Mouse (Mus musculus): Measurements from ENCODE around the gene Casp14.
"Not testable (repeated sequence)": the region's sequence is repeated elsewhere in the genome, so short reads cannot be mapped to it uniquely, and the experiment has no call there.

Gene Casp14

GRCm38 (mm10) chr10:78666696-78667095 is 51.4 kb downstream of the Casp14 start:
- DNase-seq = not testable (repeated sequence)

DNA sequence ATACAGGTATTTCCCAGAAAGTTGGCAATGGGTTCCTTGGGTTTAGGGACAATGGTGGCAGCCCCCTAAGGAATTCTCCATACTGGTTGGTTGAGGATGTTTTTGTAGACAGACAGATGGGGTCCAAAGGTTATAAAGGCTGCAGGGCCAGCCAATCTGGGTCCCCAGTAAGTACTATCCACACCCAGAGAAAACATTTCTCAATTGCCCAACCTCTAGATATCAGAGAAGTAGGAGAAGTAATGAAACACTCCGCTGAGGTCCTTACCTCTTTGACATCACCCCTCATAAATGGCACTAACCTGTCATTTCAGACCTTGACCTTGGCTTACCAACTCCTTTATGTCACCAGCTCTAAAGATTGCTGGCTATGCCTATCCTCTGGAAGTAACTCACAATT is 53.5 kb downstream of the Casp14 start:
- DNase-seq = no peak

Measured in lung, adult 18-20 months (tissue).